Mouse (Mus musculus) retina, adult 2 months (tissue): Measurements from ENCODE around the gene Plekhg2.

Experiments
- DNase-seq: peaks from one replicate; pipeline ENCODE4 v3.0.0-alpha.2; 2012; ENCODE audit warnings: low read depth, low spot score

Gene Plekhg2

DNA sequence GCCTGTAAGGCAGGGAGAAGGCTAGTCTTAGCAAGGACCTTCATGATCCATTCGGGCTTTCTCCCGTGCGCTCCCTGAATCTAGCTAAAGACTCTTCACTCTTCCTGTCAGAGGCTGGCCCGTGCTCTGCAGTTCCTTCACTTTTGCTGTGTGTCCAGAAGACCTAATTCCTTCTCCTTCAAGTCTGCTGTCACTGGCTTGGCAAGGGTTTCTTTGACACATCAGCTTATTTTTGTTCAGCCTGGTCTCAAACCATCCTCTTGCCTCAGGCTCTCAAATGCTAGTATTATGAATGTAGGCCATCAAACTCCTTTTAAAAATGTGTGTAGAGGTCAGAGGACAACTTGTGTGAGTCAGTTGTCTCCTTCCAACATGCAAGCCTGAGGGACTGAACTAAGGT is 11.2 kb upstream of the Plekhg2 start:
- DNase-seq: no peak

DNA sequence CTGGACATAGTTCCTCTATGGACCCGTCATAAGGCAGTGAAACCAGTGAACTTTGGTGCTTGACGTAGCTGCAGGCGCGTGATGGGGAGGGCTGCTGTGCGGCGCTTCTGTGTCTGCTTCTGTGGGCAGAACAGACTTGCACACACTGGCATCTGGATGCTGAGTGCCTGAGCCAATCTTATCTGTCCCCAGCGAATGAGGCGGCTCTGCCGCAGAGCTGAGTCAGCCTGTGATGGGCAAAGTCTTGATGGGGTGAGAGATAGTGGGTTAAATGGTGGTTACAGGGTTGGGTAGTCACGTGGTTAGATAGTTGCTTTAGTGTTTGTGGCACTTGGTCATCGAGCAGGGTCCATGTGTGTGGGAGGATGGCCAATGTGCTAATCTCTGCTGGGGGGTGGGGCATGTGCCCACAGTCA is 10.6 kb upstream of the Plekhg2 start:
- DNase-seq: no peak

DNA sequence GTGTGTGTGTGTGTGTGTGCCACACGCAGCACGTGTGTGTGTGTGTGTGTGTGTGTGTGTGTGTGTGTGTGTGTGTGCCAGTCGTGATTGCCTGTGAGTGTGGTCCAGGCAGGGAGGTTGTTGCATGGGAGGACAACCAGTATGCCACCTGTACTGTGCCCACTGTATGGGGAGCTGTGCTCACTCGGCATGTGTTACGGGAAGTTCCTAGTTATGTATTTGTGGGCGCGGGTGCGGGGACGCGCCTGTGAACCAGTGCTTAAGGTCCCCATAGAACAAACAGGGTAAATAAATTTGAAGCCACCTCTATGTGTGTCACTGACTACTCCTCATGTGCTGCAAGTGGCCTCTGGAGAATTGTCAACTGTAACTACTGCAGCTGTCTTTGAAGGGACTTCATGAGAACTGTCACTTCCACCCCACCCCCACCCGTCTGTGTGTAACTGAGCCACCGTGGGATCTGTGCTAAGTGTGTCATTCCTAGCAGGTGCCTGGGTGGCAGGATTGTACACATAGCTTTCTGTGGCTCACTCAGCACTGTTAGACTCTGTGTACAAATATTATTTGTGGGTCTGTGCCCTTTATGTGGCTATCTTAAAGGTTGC is 10.1 kb upstream of the Plekhg2 start:
- no peak for DNase-seq

DNA sequence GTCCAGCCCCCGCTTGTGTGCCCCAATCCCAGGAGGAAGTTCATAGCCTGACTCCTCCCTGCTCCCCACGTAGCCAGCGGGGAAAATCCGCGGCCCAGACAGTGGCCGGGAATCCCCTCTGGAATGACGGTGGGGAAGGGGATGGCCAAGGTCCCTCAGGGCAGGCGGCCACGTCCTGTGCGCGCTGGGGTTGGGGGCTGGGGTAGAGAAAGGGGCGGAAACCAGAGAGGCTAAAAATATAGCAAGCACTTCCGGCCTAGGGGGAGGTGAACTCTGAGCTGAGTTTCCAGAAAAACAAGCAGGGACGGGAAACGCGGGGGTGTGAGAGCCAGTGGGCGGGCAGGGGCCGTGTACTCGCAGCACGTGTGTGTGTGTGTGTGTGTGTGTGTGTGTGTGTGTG is 9.5 kb upstream of the Plekhg2 start:
- no peak for DNase-seq

DNA sequence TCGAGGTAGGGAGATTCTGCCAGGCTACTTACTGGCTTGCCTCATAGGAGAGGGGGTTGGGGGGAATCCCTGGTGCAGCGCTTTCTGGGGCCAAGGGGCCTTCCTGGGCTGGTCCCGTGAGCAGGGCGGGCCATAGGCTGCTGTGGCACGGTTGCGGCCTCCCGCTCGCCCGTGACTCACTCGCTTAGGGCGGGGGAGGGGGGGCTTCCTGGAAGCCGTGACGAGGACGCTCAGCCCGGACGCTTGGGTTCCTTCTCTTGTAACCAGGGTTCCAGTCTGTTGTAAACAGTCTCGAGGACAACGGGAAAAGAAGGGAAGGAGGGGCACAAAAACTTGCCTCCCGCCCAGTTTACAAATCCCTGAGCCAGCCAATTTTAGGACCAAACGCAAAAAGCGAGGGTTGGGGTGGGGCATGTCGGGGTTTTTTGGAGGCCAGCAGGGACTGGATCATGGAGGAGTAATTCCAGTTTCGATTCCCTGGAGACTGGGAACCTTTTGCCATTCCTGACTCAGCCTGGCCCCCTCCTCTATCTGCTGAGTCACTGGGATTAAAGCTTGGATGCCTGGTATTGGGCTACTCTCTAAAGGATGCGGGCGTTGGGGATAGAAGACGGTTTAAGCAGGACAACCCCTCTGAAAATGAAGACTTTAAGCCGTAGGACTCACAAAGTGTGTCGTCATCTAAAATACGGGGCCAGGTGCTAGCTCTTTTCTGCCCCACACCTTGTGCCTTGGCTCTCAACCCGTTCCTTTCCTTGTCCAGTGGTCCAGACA is 8.8 kb upstream of the Plekhg2 start:
- DNase-seq: no peak

DNA sequence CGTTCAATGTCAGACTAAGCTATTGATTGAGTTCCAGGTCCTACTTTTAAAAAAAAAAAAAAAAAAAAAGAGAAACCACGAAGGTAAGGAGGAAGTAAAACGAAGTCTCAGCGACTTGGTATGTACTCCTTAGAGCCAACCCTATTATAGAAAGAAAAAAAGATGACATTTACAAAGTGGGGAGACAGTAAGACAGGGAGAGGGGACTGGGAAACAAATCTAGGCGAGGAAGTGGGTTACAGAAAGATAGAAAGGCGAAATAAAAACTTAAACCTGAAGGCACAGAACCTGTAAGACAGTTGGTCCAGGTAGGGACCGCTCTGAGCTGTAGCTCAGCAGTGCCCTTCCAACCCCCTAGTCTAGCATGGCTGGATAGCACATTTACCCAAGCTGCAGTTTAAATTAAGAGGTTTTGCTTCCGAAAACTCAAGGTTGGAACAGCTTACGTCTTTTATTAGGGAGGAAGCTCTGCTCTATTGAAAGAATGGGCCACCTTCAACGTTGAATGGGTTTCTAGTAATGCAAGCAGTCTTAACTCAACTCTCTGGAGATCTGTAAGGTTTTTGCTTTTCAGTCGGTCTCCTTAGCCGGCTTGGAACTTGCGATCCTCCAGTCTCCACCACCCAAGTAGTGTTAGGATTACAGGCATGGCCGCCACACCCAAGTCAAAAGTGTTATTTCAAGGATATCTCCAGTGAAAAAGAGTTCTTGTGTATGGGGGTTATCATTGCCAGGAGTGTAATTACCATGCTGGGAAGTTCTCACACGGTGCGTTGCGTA is 8.0 kb upstream of the Plekhg2 start, which contains the start of gene Zfp36:
Zfp36 (minus strand) TSS at position 17 of the 780 bp plus-strand sequence.
- no peak for DNase-seq

DNA sequence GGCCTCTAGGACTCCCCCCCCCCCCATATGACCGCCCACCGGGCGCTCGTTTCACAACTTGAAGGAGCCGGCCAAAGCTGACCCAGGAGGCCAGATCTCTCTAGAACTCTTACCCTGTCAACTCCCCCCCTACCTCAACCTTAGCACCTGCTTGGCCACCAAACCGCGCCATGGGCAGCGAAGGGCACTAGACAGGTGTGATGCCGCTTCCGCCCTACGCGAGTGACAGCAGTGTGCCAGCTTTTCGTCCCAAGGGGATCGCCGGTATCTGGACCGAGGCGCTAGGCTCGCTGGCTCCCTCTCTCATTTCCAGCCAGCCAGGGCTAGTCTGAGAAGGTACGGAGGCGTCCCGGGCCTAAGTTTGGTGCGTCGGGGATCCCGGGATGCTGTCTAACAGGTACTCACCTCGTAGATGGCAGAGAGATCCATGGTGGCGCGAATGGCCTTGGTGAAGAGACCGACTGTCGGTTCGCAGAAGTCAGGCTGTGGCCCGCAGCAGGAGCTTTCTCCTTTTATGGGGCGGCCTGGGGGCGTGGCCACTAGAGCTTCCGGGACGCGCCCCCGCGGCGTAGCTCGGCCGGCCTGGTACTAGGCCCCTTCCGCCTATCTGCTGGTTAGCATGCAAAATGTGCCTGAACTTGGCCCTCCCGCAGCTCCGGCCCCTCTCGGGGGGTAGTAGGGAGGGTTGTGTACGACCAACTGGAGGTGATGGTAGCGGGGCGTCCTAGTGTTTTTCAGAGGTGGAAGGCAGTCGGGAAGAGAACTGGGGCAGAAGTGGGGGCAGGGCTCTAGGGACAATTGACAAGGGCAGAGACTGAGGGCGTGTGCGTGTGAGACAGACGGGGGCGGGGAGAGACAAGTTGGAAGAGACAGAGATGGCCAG is 6.6 kb upstream of the Plekhg2 start:
- DNase-seq: peak; percentile 60

DNA sequence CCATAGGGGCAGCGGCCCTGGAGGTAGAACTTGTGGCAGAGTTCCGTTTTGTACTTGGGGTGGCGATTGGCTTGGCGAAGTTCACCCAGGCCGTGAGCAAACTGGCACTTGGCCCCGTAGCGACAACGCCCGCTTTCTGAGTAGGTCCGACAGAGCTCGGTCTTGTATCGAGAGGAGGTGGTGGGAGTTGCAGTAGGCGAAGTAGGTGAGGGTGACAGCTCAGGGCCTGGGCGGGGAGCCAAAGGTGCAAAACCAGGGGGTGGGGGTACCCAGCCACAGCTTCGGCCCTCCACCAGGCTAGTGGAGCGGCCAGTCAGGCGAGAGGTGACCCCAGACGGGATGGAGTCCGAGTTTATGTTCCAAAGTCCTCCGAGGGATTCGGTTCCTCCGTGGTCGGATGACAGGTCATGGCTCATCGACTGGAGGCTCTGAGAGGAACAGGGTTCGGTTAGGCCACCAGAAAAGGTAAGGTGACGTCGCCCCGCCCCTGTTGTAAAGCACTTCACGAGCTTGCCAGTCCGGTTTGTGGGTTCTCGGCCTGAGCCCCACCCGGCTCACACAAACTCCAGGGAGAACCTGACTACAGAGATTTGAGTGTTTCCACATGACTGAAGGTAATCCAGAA is 5.8 kb upstream of the Plekhg2 start:
- no peak for DNase-seq

DNA sequence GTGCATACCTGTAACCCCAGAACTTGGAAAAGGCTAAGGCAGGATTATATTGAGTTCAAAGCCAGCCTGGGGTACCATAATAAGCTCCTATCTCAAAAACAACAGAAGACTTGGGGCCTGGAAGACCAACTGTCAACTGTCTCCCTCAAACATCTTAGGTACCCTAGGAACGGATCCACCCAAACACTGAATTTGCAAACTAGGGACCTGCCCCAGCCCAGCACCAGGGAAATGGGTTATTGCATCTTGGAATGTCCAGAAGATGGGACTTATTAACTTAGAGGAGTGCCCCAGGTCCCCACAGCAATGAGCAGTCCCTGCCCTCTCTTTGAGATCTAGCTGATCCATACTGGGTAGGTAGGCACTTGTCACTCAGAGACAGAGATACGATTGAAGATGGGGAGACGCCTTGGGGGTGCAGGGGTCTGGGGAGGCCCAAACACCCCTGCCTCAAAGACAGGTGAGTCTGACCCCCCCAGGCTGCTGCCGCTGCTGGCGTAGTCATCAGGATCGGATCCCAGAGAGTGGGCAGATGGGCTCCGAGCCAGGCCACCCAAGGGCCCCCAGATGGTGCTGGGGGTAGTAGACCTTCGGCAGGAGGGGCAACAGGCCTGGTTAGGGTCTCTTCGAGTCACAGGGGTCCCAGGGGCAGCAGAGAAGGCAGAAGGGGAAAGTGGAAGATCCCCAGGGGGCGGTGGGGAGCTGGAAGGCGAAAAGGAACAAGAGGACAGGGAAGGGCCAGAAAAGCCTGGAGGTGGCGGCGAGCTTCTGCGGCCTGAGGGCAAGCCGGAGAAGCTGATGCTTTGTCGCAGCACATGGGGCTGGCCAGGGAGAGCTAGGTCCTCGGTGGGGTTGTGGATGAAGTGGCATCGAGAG is 5.0 kb upstream of the Plekhg2 start:
- no peak for DNase-seq

DNA sequence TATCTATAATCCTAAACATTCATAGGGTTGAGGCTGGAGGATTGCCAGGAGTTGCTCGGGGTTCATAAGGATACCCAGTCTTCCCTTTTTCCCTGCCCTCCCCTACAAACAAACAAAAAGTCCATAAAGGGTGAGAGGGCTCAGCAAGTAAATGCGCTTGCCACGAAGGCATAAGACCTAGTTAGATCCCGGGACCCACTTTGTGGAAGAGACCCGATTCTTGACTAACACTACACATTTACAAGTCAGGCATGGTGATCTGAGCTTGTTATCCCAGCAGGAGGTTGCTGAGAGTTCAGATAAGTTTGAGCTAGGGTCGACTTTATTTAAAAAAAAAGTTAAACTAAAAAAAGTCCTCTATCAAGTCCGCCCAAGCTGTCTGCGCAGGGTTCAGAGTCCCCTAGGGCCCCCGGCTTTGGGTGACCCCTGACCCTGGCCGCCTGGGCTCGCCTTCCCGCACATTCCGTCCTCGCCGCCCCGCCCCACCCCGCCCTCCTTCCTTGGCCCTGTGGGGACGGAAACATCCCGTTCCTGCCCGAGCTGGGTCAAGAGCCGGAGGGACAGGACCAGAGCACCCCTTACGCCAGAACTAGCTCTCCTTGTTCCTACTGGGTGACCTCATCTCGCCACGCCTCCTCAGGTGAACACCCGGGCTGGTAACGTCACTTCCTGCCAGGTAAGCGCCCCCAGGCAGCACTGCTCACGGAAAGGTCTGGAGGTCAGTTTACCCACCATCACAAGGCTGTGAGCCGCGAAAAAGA is 3.8 kb upstream of the Plekhg2 start:
- DNase-seq: no peak

DNA sequence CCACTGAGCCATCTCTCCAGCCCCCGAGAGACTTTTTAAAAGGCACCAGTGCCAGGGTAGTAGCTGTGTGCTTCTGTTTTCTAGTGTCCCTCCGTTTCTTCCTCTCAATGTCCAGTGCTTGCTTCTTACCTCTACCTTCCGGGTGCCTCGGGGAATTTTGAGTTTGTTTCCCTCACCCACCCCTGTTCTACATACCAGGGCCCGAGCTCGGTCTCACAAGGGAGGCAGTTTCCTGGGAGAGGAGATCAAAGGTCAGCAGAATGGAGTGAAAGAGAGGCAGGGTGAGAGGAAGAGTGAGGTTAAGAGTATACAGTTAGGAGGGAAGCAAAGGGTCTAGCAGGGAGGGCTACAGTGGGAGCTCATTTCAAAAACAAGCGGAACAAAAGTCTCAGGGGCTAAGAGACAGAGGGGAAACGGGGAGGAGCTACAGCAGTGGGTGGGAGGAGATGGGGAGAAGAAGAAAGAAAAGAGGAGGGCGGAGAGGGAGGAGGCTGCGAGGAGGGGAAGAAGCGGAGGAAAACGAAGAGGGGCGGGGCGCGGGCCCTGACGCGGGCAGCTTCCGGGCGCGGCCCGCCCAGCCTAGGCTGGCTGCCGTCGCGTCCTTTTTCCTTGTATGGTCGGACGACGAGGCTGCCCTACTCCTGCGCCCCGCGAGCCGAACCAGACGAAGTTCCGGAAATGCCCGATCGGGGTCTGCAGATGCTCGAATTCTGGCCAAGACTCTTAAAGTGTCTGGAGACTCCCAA is 3.0 kb upstream of the Plekhg2 start:
- no peak for DNase-seq

DNA sequence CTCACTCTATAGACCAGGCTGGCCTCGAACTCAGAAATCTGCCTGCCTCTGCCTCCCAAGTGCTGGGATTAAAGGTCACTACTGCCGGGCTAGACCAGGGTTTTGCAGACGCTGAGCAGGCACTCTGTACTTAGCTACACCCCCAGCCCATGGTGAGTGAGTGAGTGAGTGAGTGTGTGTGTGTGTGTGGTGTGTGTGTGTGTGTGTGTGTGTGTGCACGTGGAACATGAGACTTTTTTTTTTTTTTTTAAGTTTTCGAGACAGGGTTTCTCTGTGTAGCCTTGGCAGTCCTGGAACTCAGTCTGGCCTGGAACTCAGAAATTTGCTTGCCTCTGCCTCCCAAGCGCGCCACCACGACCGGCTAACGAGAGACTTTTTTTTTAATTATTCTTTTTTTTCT is 2.2 kb upstream of the Plekhg2 start:
- no peak for DNase-seq

DNA sequence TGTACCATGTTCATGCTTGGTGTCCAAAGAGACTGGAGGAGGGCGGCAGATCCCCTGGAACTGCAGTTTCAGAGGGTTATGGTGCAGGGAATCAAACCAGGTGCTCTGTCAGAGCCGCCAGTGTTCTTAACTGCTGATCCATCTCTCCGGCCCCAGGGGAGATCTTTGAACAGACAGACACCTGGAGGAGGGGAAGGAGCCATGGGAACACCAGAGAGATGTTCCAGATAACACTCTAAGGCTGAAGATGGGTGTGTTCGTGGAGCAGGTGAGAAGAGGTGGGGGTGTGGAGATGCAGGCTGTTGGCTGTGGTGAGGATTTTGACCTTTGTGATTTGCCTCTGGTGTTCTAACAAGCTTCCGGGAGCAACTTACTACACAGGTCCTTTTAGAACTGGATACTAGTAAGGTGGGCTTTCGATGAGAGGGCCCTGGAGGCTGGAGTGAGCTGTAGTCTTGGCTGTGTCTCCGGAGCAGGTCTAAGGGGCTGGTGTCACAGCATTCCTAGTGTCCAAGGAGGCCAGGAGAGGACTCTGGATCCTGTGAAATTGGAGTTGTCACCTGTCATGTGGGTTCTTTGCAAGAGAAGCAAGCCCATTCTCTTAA is 1.6 kb upstream of the Plekhg2 start:
- no peak for DNase-seq

DNA sequence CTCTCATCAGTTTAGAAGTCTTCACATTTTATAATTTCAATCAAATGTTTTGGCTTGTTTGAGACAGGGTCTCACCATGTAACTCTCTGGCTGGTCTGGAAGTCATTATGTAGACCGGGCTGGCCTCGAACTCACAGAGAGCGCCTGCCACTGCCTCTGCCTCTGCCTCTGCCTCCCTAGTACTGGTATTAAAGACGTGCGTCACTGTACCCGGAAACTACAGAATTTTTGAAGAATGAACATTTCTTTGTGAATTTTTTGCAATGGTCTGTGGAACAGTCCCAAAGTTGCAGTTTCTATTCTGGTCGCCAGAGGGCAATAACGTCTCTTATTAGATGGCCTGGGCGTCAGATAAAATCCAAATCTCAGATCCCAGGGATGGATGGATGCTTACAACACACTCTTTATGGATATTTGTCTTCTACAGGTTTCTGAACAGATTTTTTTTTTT is 757 bp upstream of the Plekhg2 start:
- DNase-seq: peak; percentile 70

DNA sequence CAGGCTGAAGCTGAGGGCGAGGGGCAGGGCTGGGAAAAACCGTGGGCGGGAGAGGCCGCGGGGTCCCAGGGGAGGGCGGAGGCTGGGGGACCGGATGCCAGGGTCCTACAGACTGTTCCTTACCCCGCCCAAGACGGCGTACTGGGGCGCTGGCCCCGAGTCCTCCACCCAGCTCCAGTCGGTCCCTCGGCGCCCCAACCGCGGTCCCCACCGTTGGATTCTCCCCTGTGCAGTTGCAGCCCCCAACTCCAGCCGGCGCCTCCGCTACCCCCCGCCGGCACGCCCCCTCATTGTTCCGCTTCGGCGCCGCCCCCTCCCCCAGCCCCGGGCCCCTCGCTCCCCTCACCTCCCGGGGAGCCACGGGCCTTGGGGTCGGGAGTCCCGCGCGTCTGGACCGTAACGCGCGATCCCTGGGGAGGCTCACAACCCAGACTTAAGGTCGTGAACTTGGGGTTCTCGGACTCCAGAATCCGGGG is 847 bp downstream of the Plekhg2 start:
- DNase-seq: no peak

DNA sequence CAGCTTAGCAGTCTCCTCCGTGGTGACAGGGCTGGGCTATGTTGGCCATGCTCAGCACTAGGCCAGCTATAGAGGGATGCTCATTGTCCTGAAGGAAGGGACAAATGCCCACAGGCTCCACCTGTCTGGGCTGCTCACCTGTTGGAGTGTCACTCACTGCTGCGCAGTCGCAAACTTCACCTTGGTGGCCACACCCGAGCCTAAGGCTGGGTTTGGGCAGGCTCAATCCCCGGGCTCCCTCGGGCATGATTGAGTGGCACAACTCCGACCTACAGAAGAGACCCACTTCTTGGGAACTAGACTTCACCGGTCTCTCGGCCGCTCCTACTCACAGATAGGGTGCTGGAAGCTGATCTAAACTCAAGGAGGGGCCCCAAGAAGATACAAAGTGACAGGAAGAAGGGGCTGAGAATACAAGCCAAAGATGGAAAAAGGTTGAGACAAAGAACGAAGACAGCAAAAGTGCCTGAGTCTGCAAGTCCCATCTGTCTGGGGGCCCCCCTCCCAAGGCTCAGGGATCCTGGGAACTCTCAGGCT is 1.4 kb downstream of the Plekhg2 start:
- DNase-seq: no peak

DNA sequence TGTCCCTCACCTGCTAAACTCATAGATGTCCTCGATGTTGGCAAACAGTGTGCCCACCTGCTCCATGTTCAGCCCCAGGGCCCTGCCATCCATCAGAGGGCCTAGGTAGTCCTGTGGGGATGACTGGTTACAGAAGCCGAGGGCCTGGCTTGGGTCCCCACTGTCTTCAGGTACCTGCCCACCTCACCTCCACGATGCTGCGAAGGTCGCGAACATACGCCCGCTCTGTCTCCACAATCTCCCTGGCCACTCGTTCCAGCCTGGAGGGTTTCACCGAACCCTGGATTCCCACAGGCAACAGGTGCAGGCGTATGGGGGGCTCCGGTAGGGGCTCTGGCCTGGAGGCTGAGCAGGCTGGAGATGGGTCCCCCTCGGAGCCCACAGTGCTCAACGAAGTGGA is 2.3 kb downstream of the Plekhg2 start:
- DNase-seq: no peak
